11 mouse cellular contexts compared by ENCODE assay signal in the genomic region with DNA sequence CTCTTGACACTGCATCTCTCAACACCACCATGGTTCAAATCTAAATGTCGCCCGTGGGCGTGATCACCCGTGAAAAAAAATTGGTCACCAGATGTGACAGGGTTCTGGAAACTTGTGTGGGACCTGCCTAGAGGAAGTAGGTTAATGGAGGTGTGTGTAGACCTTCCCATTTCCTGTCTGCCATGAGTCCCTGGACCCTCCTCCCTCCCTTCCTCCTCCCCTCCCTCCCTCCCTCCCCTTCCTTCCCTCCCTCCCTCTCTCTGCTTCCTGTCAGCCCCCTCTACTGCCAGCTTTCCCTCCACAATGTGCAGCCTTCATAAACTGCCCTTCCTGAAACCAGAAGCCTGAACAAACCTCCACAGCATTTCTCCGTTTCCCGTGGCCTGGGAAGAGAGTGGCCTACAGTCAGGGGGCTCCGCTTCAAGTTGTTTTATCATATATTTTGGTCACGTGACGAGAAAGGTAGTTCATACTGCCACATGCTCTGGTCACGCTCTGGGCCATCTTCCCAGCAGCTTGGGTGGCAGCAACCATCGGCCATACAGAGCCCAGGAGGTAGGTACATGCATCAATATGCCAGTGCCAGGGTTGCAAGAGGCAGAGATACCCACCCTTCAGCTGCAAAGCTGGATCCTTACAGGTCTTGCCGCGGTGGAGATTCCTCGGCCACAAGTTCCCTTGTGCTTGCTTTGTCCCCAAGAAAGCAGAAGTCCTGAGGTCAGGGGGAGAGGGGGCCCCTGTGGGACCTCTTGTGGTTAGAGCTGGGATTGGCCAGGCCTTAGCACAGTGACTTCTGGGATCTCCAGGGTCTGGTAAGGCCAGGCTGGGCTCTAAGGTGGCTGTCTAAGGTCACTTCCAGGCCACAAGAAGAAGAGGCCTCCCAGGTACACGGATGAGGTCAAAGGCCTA. TPM values are rescaled to one million over a fixed set of nuclear protein-coding genes. Genes with fewer than 3 reads are reported as not detected.
DNase-seq lines count a peak whose midpoint lies in the region; ATAC-seq and TF ChIP-seq lines count a peak whose summit lies in the region.
"Had no signal": no experiment of that assay in that cellular context is flagged by ENCODE, and none has a peak within 500 bp of the region (broad histone marks: within the 10 kb centered on the region; RNA-seq: fewer than 3 reads in every experiment).

No protein-coding gene starts in this region.

- no peak overlapping the region for H3K9ac ChIP-seq in intestine, embryonic 15.5 days

- peak; percentile 25 to 30 for DNase-seq in layer of hippocampus, postnatal 10 days (ENCODE audit: low spot score in 2 of 2)
- DNase-seq in layer of hippocampus, adult 11-12 months (ENCODE audit: low spot score) = no peak
- DNase-seq in Patski (ENCODE audit: low read depth, low spot score) = no peak
- DNase-seq in retina, postnatal 1 day = no peak
- DNase-seq in urinary bladder, postnatal 25 days (ENCODE audit: low spot score) = no peak
- DNase-seq: kidney, adult 18-20 months had no signal

- no peaks in the 10 kb centered on the region for H3K36me3 ChIP-seq in small intestine, adult 2 months (ENCODE audit: control insufficient read depth, insufficient read depth, low read length)
- H3K36me3 ChIP-seq in intestine, embryonic 15.5 days = no peaks in the 10 kb centered on the region

- H3K4me2 ChIP-seq in intestine, embryonic 15.5 days (replicated peaks) = no peak overlapping the region

- peak; percentile 40 for ATAC-seq in Patski
- peak; percentile 60 for ATAC-seq in inflammation-experienced regulatory T-cells, adult 6 months
- no peak for ATAC-seq in intestine, embryonic 15.5 days

- WGBS in small intestine, adult 2 months = 73% methylated on average over 15 of the region's 15 CpGs
- 66% methylated on average over 15 of the region's 15 CpGs for WGBS in intestine, embryonic 15.5 days

- no peak for TF ChIP-seq POLR2A in small intestine, adult 2 months (IDR thresholded peaks at IDR 0.05; ENCODE audit: low read depth, low read length)

- TF ChIP-seq CTCF in Patski (IDR thresholded peaks at IDR 0.05) = no peak
- TF ChIP-seq CTCF in small intestine, adult 2 months (IDR thresholded peaks at IDR 0.05; ENCODE audit: extremely low read depth, insufficient read length, insufficient replicate concordance, low read depth, low read length) = no peak

- peaks cover 24% of the 10 kb centered on the region for H3K4me1 ChIP-seq in small intestine, adult 2 months (ENCODE audit: control insufficient read depth, insufficient read depth, insufficient read length, low read length)
- peaks cover 9% of the 10 kb centered on the region for H3K4me1 ChIP-seq in intestine, embryonic 15.5 days (replicated peaks)

- H3K4me3 ChIP-seq in small intestine, adult 2 months (ENCODE audit: low read depth, low read length) = peak overlapping the region; percentile 16; the same call in 1 of the 2 replicates
- no peak overlapping the region for H3K4me3 ChIP-seq in intestine, embryonic 15.5 days (replicated peaks)
- H3K4me3 ChIP-seq: erythroblast, embryonic 14.5 days had no signal

- in situ Hi-C loops in Patski (cut with MboI; ENCODE audit: low pct_unique_long_range_greater_than_20kb) = no loop called here

- H3K27ac ChIP-seq in small intestine, adult 2 months (ENCODE audit: insufficient read depth, low read depth, low read length) = no peak overlapping the region; the same call in 1 of the 2 replicates
- H3K27ac ChIP-seq in intestine, embryonic 15.5 days = no peak overlapping the region

- no peaks in the 10 kb centered on the region for H3K27me3 ChIP-seq in Patski
- no peaks in the 10 kb centered on the region for H3K27me3 ChIP-seq in small intestine, adult 2 months (ENCODE audit: control insufficient read depth, insufficient read depth, low read length)
- no peaks in the 10 kb centered on the region for H3K27me3 ChIP-seq in intestine, embryonic 15.5 days (replicated peaks)

- no peaks in the 10 kb centered on the region for H3K9me3 ChIP-seq in intestine, embryonic 15.5 days

- POLR2A ChIA-PET in Patski (lab: Charles Lee) = no interaction called here

- CTCF ChIA-PET in Patski (lab: Charles Lee) = interaction anchor here (0.9 to 1.1 kb wide), 2 partner anchors 13 to 15 kb away, joined by 3 read pairs; no protein-coding TSS in a partner anchor

RNA-seq across cellular contexts. Expression of a gene that starts 41.4 kb away (rescaled TPM):
- 1 to 10 TPM; 4.4 to 6.3 TPM for total RNA-seq in layer of hippocampus, postnatal 10 days (2021)
- polyA plus RNA-seq in Patski (2021) = 27.5 TPM
- 100 to 1,000 TPM; 115 to 138 (median 124) TPM for polyA plus RNA-seq in inflammation-experienced regulatory T-cells, adult 6 months (2017; shearing (Covaris generic))
- 87.9 and 148 TPM in 2 replicates for polyA plus RNA-seq in small intestine, adult 2 months (2012; rRNA removed)
- polyA plus RNA-seq in intestine, embryonic 15.5 days (2015; fragmentation: Nextera tagmentation; extraction: Ambion mirVana) = 46.6 and 49.2 TPM in 2 replicates

RNA-seq across cellular contexts. Expression of a gene that starts 57.6 kb away (rescaled TPM):
- total RNA-seq in layer of hippocampus, postnatal 10 days (2021) = not detected
- polyA plus RNA-seq in Patski (2021) = not detected
- not detected for polyA plus RNA-seq in inflammation-experienced regulatory T-cells, adult 6 months (2017; shearing (Covaris generic))
- 0.05 TPM in 1 of 2 replicates, not detected in the other for polyA plus RNA-seq in small intestine, adult 2 months (2012; rRNA removed)
- 0.23 and 0.36 TPM in 2 replicates for polyA plus RNA-seq in intestine, embryonic 15.5 days (2015; fragmentation: Nextera tagmentation; extraction: Ambion mirVana)
- total RNA-seq: midbrain, postnatal 0 days had no signal
- polyA plus RNA-seq: erythroblast, embryonic 14.5 days; midbrain, postnatal 0 days had no signal

Comparison
In these comparisons a context has a peak if more than half of its experiments do, and no peak if none do; other contexts are left out.
1. DNase-seq: peak in layer of hippocampus, postnatal 10 days (2 of 2); none in layer of hippocampus, adult 11-12 months (single experiment), Patski (single experiment), retina, postnatal 1 day (single experiment) and urinary bladder, postnatal 25 days (single experiment).